Mouse (Mus musculus) duodenum, adult 2 months (tissue): ENCODE measurements around the gene Zfp518a. TPM values are rescaled to one million over a fixed set of nuclear protein-coding genes. Genes with fewer than 3 reads are reported as not detected.

ENCODE experiments used
- polyA plus RNA-seq: library from polyadenylated mRNA; depleted of rRNA; stranded (reverse); fragments of >200 nt; gene quantifications from 2 replicates; pipeline ENCODE4 v1.2.3, GENCODE M21; 2012; ENCODE audit warnings: low replicate concordance; rRNA removed

Gene Zfp518a
- polyA plus RNA-seq, result 0.08 and 0.13 TPM in 2 replicates

DNA sequence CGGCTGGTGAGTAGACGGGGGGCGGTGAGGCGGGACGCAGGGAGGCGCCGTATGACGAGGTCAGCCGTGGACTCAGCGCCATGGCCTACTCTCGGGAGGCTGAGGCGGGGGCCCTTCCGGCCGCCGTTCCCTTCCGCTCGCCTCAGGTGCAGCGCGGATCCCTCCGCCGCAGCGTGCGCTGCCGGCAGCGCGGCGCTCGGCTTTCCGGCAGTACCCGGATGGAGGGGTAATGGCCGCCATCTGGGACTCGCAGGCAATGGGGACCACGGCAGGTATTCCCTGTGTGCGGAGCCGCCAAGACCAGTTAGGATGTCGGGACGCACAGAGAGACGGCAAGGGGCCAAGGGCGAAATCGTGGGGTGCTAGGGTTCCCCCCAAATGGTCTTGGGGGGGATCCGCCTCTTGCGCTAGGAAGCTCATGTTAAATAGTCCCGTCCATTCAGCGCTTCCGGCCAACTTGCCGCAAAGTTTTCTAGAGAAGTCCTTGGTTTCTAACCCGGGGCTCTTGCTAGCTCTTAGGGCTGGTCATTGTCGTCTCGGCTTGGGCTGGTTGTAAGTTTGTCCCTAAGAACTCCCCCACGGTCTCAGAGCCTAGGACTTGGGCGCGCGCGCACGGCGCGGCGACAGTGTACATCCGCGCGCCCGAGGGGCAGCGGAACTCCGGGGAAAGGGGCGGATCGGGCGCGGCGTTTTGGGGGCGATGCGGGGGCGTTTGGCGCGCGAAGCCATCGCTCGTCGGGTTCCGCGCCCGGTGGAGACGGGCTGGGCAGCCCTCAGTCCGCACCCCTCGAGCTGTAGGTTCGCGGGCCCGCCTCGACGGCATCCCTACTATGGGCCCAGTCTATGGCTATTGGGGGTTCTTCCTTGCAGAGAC lies at the start of gene Zfp518a:
Gene Zfp518a, plus strand, starts transcription at position 187 of the 874 bp plus-strand sequence.

Other genes starting within 250 kb of the Zfp518a start
- gene Cc2d2b, start 146.0 kb upstream of the Zfp518a start, polyA plus RNA-seq, result not detected in 2 replicates
- gene Ccnj, start 63.4 kb upstream of the Zfp518a start, polyA plus RNA-seq, result 2.4 and 4.9 TPM in 2 replicates
- gene Blnk, start 99.8 kb downstream of the Zfp518a start, polyA plus RNA-seq, result 9.4 and 14.0 TPM in 2 replicates
- gene Dntt, start 134.6 kb downstream of the Zfp518a start, polyA plus RNA-seq, result not detected in 2 replicates
- gene Opalin, start 182.4 kb downstream of the Zfp518a start, polyA plus RNA-seq, result not detected in 2 replicates